Mouse (Mus musculus) cerebellum, adult 2 months (tissue): Measurements from ENCODE around the gene Guk1.

ENCODE experiments used
- CTCF ChIP-seq: fragments of 200-500 bp; IDR thresholded peaks from 2 replicates; pipeline ENCODE4 v1.5.1; 2011; ENCODE audit warnings: low read depth, mild to moderate bottlenecking, control low read depth, low read length, moderate library complexity, borderline replicate concordance; ENCODE audit not compliant: insufficient read depth
- POLR2A ChIP-seq: fragments of 200-500 bp; IDR thresholded peaks from 2 replicates; pipeline ENCODE4 v1.6.1; 2011; ENCODE audit warnings: low read length, control low read depth, borderline replicate concordance; ENCODE audit not compliant: insufficient read depth

- TF ChIP-seq CTCF: no peak
- no peak for TF ChIP-seq POLR2A
Measured at GRCm38 (mm10) chr11:59239796-59240195, 47.8 kb upstream of the Guk1 start.
